Mouse (Mus musculus): ENCODE measurements around the gene Gm5460. TPM values are rescaled to one million over a fixed set of nuclear protein-coding genes. Genes with fewer than 3 reads are reported as not detected.

The Gm5460 gene
- polyA plus RNA-seq, 1 experiment = not detected

DNA sequence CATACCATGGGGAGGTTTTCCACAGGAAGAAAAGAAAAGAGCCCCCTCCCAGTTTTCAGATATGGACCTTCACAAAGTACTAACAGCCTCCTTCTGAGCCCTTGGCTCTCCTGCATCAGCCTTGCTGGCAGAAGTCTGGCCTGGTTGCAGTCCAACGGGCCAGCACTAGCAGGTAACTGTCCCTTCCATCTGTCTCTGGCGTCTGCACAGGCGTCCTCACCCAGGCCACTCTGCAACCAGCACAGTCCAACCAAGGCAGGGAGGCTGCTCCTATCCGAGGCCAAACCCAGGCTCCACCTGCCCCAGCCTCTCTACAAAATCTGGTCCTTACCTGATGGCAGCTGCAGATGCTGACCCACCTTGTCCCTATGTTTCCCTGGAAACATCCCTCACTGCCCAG is 24.6 kb upstream of the Gm5460 start:
- no peak for TF ChIP-seq POLR2A (IDR thresholded peaks at IDR 0.05; ENCODE audit: insufficient read depth, low read length)
- no peak for TF ChIP-seq EP300 (IDR thresholded peaks at IDR 0.05; ENCODE audit: insufficient read depth, low read depth, low read length)
- no peak overlapping the region for H3K27ac ChIP-seq (ENCODE audit: insufficient read depth, low read length)
- 0 out of 2 replicates have a peak, but pooled peaks cover 2% of the 10 kb centered on the region for H3K9me3 ChIP-seq (replicated peaks; ENCODE audit: control insufficient read depth, insufficient read depth, low read length, poor library complexity, severe bottlenecking)
- no peaks in the 10 kb centered on the region for H3K27me3 ChIP-seq (ENCODE audit: control insufficient read depth, insufficient read depth, low read length, poor library complexity, severe bottlenecking)
- no peak overlapping the region for H3K4me3 ChIP-seq (ENCODE audit: low read depth, low read length)
- H3K4me1 ChIP-seq (ENCODE audit: control insufficient read depth, insufficient read depth, low read length) = no peaks in the 10 kb centered on the region
- H3K36me3 ChIP-seq (ENCODE audit: control insufficient read depth, insufficient read depth, low read length, poor library complexity, severe bottlenecking) = no peaks in the 10 kb centered on the region
- H3K9ac ChIP-seq (ENCODE audit: low read depth, poor library complexity, severe bottlenecking) = no peak overlapping the region

DNA sequence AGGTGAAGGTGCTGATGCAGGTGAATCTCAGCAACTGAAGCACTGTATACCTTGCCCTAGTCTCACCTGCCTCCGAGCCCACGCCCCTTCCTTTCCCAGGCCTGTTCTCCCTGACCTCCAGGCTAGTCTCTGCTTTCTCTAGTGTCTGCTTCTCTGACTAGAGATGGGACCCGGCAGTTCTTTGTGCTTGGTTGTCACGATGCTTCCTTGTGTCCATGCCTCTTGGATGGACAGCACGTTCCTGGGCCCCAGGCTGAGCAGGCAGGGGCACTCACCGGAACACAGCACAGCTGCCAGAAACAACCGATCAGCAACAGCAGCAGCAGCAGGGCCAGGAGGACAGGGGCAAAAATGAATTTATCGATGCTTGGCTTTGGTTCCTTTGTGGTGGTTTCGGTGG is 23.5 kb upstream of the Gm5460 start:
- H3K36me3 ChIP-seq (ENCODE audit: control insufficient read depth, insufficient read depth, low read length, poor library complexity, severe bottlenecking) = no peaks in the 10 kb centered on the region
- no peaks in the 10 kb centered on the region for H3K9me3 ChIP-seq (replicated peaks; ENCODE audit: control insufficient read depth, insufficient read depth, low read length, poor library complexity, severe bottlenecking)

DNA sequence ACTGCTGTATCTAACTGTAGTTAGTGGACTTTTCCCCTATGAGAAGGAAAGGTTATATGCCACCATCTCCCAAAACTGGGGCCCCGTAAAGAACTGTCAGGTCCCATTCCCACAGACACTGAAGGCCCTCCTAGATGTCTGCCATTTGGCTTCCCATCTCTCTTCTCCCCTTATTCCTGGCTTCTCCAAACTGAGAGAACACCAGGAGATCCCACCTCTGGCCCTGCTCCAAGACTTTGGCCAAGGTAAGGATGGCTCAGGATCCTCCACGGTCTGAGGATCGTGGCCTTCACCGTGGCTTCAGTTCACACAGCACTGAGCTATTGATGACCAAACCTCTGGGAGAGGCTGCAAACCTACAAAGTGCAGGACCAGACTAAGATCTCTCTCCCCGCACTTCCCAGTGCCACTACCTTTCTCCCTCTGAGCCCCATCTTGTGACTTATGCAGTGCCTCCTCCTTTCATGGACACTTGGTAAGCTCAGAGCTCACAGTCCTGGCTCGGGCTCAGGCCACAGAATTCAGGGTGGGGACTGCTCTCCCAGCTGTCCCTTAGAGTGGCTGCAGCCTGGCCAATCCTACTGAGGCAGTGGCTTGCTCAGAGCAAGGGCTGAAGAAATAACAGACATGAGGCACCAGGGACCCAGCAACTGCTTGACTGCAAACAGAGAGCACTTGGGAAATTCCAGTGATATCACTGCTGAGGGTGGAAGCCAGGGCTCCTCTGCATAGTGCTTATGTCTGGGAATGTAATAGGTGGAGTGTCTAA is 22.9 kb upstream of the Gm5460 start:
- Histone ChIP-seq H3K4me3 (ENCODE audit: low read depth, low read length) (no peak overlapping the region), H3K9me3 (replicated peaks; ENCODE audit: control insufficient read depth, insufficient read depth, low read length, poor library complexity, severe bottlenecking) (no peaks in the 10 kb centered on the region), H3K4me1 (ENCODE audit: control insufficient read depth, insufficient read depth, low read length) (no peaks in the 10 kb centered on the region), H3K27me3 (ENCODE audit: control insufficient read depth, insufficient read depth, low read length, poor library complexity, severe bottlenecking) (no peaks in the 10 kb centered on the region), H3K36me3 (ENCODE audit: control insufficient read depth, insufficient read depth, low read length, poor library complexity, severe bottlenecking) (no peaks in the 10 kb centered on the region), H3K9ac (ENCODE audit: low read depth, poor library complexity, severe bottlenecking) (no peak overlapping the region), H3K27ac (ENCODE audit: insufficient read depth, low read length) (no peak overlapping the region)
- TF ChIP-seq CTCF (IDR thresholded peaks at IDR 0.05; ENCODE audit: low read depth, low read length) (no peak), POLR2A (IDR thresholded peaks at IDR 0.05; ENCODE audit: insufficient read depth, low read length) (no peak)

More for the DNA sequence above, 23.5 kb upstream of the Gm5460 start:
- Histone ChIP-seq H3K4me3 (ENCODE audit: low read depth, low read length) (no peak overlapping the region), H3K27ac (ENCODE audit: insufficient read depth, low read length) (no peak overlapping the region), H3K4me1 (ENCODE audit: control insufficient read depth, insufficient read depth, low read length) (no peaks in the 10 kb centered on the region), H3K27me3 (ENCODE audit: control insufficient read depth, insufficient read depth, low read length, poor library complexity, severe bottlenecking) (no peaks in the 10 kb centered on the region), H3K9ac (ENCODE audit: low read depth, poor library complexity, severe bottlenecking) (no peak overlapping the region)
- no peak for TF ChIP-seq EP300 (IDR thresholded peaks at IDR 0.05; ENCODE audit: insufficient read depth, low read depth, low read length)
- no peak for TF ChIP-seq CTCF (IDR thresholded peaks at IDR 0.05; ENCODE audit: low read depth, low read length)
- TF ChIP-seq POLR2A (IDR thresholded peaks at IDR 0.05; ENCODE audit: insufficient read depth, low read length) = no peak

DNA sequence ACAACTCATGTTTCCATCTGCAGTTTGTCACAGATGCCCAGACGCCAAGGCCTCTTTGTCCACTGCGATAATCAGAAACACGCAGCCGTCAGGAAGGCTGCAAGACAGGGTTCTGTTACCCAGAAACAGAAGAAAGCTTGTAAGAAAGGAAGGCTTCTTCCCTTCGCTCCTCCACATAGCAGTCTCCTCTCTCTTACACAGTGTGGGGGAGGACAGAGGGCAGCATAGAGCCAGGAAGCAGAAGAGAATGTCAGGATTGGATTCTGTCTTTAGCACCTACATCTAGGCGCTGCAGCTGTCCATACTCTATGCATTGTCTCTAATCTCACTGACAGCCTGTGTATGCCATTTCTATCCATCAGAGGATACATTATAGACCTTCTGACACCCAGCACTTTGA is 19.1 kb upstream of the Gm5460 start:
- TF ChIP-seq POLR2A (IDR thresholded peaks at IDR 0.05; ENCODE audit: insufficient read depth, low read length) = no peak
- TF ChIP-seq CTCF (IDR thresholded peaks at IDR 0.05; ENCODE audit: low read depth, low read length) = no peak
- no peak for TF ChIP-seq EP300 (IDR thresholded peaks at IDR 0.05; ENCODE audit: insufficient read depth, low read depth, low read length)
- no peaks in the 10 kb centered on the region for H3K4me1 ChIP-seq (ENCODE audit: control insufficient read depth, insufficient read depth, low read length)
- no peaks in the 10 kb centered on the region for H3K36me3 ChIP-seq (ENCODE audit: control insufficient read depth, insufficient read depth, low read length, poor library complexity, severe bottlenecking)
- H3K27ac ChIP-seq (ENCODE audit: insufficient read depth, low read length) = no peak overlapping the region
- H3K27me3 ChIP-seq (ENCODE audit: control insufficient read depth, insufficient read depth, low read length, poor library complexity, severe bottlenecking) = no peaks in the 10 kb centered on the region
- H3K4me3 ChIP-seq (ENCODE audit: low read depth, low read length) = no peak overlapping the region
- no peaks in the 10 kb centered on the region; the same call in 1 of the 2 replicates for H3K9me3 ChIP-seq (replicated peaks; ENCODE audit: control insufficient read depth, insufficient read depth, low read length, poor library complexity, severe bottlenecking)
- H3K9ac ChIP-seq (ENCODE audit: low read depth, poor library complexity, severe bottlenecking) = no peak overlapping the region

DNA sequence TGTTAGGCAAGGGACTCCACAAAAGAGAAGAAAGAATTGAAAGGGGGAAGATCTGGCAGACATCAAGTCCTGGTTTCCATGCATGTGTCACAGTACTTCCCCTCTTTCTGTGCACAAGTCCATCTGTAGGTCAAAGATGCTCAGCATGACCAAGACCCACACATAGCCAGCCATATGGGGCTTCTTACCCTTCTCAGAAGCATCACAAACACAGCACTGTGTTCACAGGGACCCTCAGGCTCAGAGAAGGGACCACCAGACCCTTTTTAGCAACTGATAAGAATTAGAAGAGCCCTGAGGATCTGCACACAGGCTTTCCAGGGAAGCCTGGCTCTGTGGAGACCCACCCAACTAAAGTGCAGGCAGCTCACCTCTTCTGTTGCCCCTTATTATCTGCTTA is 16.5 kb upstream of the Gm5460 start:
- TF ChIP-seq POLR2A (IDR thresholded peaks at IDR 0.05; ENCODE audit: insufficient read depth, low read length) = no peak
- TF ChIP-seq EP300 (IDR thresholded peaks at IDR 0.05; ENCODE audit: insufficient read depth, low read depth, low read length) = no peak
- no peak for TF ChIP-seq CTCF (IDR thresholded peaks at IDR 0.05; ENCODE audit: low read depth, low read length)
- Histone ChIP-seq H3K4me3 (ENCODE audit: low read depth, low read length) (no peak overlapping the region), H3K27ac (ENCODE audit: insufficient read depth, low read length) (no peak overlapping the region), H3K4me1 (ENCODE audit: control insufficient read depth, insufficient read depth, low read length) (no peaks in the 10 kb centered on the region), H3K36me3 (ENCODE audit: control insufficient read depth, insufficient read depth, low read length, poor library complexity, severe bottlenecking) (no peaks in the 10 kb centered on the region), H3K9ac (ENCODE audit: low read depth, poor library complexity, severe bottlenecking) (no peak overlapping the region), H3K9me3 (replicated peaks; ENCODE audit: control insufficient read depth, insufficient read depth, low read length, poor library complexity, severe bottlenecking) (no peaks in the 10 kb centered on the region; the same call in 1 of the 2 replicates), H3K27me3 (ENCODE audit: control insufficient read depth, insufficient read depth, low read length, poor library complexity, severe bottlenecking) (no peaks in the 10 kb centered on the region)

DNA sequence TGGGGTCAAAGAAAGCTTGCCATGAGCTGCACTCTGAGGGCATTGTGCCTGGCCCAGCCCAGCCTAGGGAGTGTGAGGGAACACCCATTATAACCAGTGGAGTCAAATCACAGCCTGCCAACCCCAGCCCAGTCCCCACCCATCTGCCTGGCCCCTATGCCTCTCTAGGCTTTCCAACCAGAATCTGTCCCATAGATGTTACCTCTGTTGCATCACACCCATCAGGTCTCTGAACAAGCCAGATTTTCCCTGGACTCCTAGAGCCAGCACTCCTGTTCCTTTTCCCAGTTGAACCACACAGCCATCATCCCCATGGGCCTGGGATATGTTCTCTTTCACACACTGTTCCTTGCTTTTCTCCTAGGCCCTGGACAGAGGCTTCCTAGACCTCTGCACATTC is 15.1 kb upstream of the Gm5460 start:
- no peaks in the 10 kb centered on the region; the same call in 1 of the 2 replicates for H3K9me3 ChIP-seq (replicated peaks; ENCODE audit: control insufficient read depth, insufficient read depth, low read length, poor library complexity, severe bottlenecking)
- H3K27me3 ChIP-seq (ENCODE audit: control insufficient read depth, insufficient read depth, low read length, poor library complexity, severe bottlenecking) = no peaks in the 10 kb centered on the region
- H3K9ac ChIP-seq (ENCODE audit: low read depth, poor library complexity, severe bottlenecking) = no peak overlapping the region
- no peak overlapping the region for H3K4me3 ChIP-seq (ENCODE audit: low read depth, low read length)
- no peaks in the 10 kb centered on the region for H3K36me3 ChIP-seq (ENCODE audit: control insufficient read depth, insufficient read depth, low read length, poor library complexity, severe bottlenecking)
- H3K27ac ChIP-seq (ENCODE audit: insufficient read depth, low read length) = no peak overlapping the region
- no peak for TF ChIP-seq POLR2A (IDR thresholded peaks at IDR 0.05; ENCODE audit: insufficient read depth, low read length)
- no peak for TF ChIP-seq CTCF (IDR thresholded peaks at IDR 0.05; ENCODE audit: low read depth, low read length)
- TF ChIP-seq EP300 (IDR thresholded peaks at IDR 0.05; ENCODE audit: insufficient read depth, low read depth, low read length) = no peak
- H3K4me1 ChIP-seq (ENCODE audit: control insufficient read depth, insufficient read depth, low read length) = no peaks in the 10 kb centered on the region
